8 mouse cellular contexts compared by ENCODE assay signal in genomic region chr12:80945996-80946355, GRCm38 (mm10). TPM values are rescaled to one million over a fixed set of nuclear protein-coding genes. Genes with fewer than 3 reads are reported as not detected.
DNase-seq lines count a peak whose midpoint lies in the region; ATAC-seq and TF ChIP-seq lines count a peak whose summit lies in the region.

No protein-coding gene starts in this region.

- H3K36me3 ChIP-seq in forebrain, embryonic 14.5 days (ENCODE audit: control insufficient read depth, insufficient read depth, low read length), result peaks cover 35% of the 10 kb centered on the region
- peaks cover 36% of the 10 kb centered on the region for H3K36me3 ChIP-seq in lung, embryonic 14.5 days (ENCODE audit: insufficient read depth)
- H3K36me3 ChIP-seq in thymus, adult 2 months (ENCODE audit: control insufficient read depth, insufficient read depth, low read length), result peaks cover 37% of the 10 kb centered on the region

- H3K4me1 ChIP-seq in forebrain, embryonic 14.5 days (ENCODE audit: control insufficient read depth, insufficient read depth, low read length), result peaks cover 4% of the 10 kb centered on the region; the same call in 1 of the 2 replicates
- H3K4me1 ChIP-seq in lung, embryonic 14.5 days (ENCODE audit: insufficient read depth), result no peaks in the 10 kb centered on the region
- H3K4me1 ChIP-seq in olfactory bulb, adult 2 months (ENCODE audit: control insufficient read depth, insufficient read depth, low read length), result peaks cover 13% of the 10 kb centered on the region
- peaks cover 6% of the 10 kb centered on the region for H3K4me1 ChIP-seq in thymus, adult 2 months (replicated peaks; ENCODE audit: control insufficient read depth, insufficient read depth, low read length)

- H3K27me3 ChIP-seq in forebrain, embryonic 14.5 days (replicated peaks; ENCODE audit: control insufficient read depth, insufficient read depth, low read length), result no peaks in the 10 kb centered on the region
- H3K27me3 ChIP-seq in lung, embryonic 14.5 days (ENCODE audit: insufficient read depth, low read length), result no peaks in the 10 kb centered on the region
- H3K27me3 ChIP-seq in thymus, adult 2 months (ENCODE audit: control insufficient read depth, insufficient read depth, low read length), result no peaks in the 10 kb centered on the region

- DNase-seq in ES-CJ7 (ENCODE audit: low read depth, low spot score), result peak; percentile 96
- DNase-seq in cerebellum, adult 11 months, result peak; percentile 93
- DNase-seq in forebrain, embryonic 14.5 days (ENCODE audit: low spot score), result peak; percentile 98
- peak; percentile 93 for DNase-seq in heart, postnatal 25 days (ENCODE audit: low spot score)
- peak; percentile 95 to 97 for DNase-seq in layer of hippocampus, adult 2 months (ENCODE audit: low spot score in 2 of 2)
- DNase-seq in lung, embryonic 14.5 days, result peak; percentile 99
- peak; percentile 95 for DNase-seq in thymus, adult 2 months

- intact Hi-C loops in heart, postnatal 25 days (cut with DNase I), result no loop called here

- peak overlapping the region; percentile 72 for H3K4me2 ChIP-seq in forebrain, embryonic 14.5 days (ENCODE audit: low read length)
- peak overlapping the region; percentile 68 for H3K4me2 ChIP-seq in lung, embryonic 14.5 days

- H3K9ac ChIP-seq in forebrain, embryonic 14.5 days (ENCODE audit: low read length), result peak overlapping the region; percentile 88
- H3K9ac ChIP-seq in lung, embryonic 14.5 days, result peak overlapping the region; percentile 99

- H3K4me3 ChIP-seq in forebrain, embryonic 14.5 days (ENCODE audit: low read depth, low read length), result peak overlapping the region; percentile 98
- peak overlapping the region; percentile 94 for H3K4me3 ChIP-seq in layer of hippocampus, adult 2 months
- peak overlapping the region; percentile 97 for H3K4me3 ChIP-seq in lung, embryonic 14.5 days (ENCODE audit: low read depth, low read length)
- peak overlapping the region; percentile 91 for H3K4me3 ChIP-seq in olfactory bulb, adult 2 months (ENCODE audit: insufficient read depth, low read depth, low read length)
- H3K4me3 ChIP-seq in thymus, adult 2 months (ENCODE audit: control insufficient read depth, insufficient read depth, low read length), result peak overlapping the region; percentile 75

- WGBS in forebrain, embryonic 14.5 days, result under 1% methylated on average over 45 of the region's 47 CpGs
- WGBS in lung, embryonic 14.5 days, result under 1% methylated on average over 46 of the region's 47 CpGs
- under 1% methylated on average over 47 of the region's 47 CpGs for WGBS in olfactory bulb, adult 2 months
- under 1% methylated on average over 47 of the region's 47 CpGs for WGBS in thymus, adult 2 months

- H3K9me3 ChIP-seq in forebrain, embryonic 14.5 days (replicated peaks; ENCODE audit: control insufficient read depth, low read length), result no peaks in the 10 kb centered on the region
- no peaks in the 10 kb centered on the region for H3K9me3 ChIP-seq in lung, embryonic 14.5 days (ENCODE audit: low read depth, low read length)

- TF ChIP-seq POLR2A in olfactory bulb, adult 2 months (IDR thresholded peaks at IDR 0.05; ENCODE audit: insufficient read depth, low read depth, low read length), result no peak
- TF ChIP-seq POLR2A in thymus, adult 2 months (IDR thresholded peaks at IDR 0.05; ENCODE audit: control insufficient read depth, extremely low read depth, insufficient read depth, low read length, poor library complexity), result peak; percentile 47; the same call in 1 of the 2 replicates

- H3K27ac ChIP-seq in forebrain, embryonic 14.5 days (ENCODE audit: low read depth, low read length), result peak overlapping the region; percentile 92
- H3K27ac ChIP-seq in layer of hippocampus, adult 2 months, result peak overlapping the region; percentile 99
- H3K27ac ChIP-seq in lung, embryonic 14.5 days (ENCODE audit: low read depth), result peak overlapping the region; percentile 98
- peak overlapping the region; percentile 97 for H3K27ac ChIP-seq in olfactory bulb, adult 2 months (ENCODE audit: insufficient read depth, low read depth, low read length)
- peak overlapping the region; percentile 70 for H3K27ac ChIP-seq in thymus, adult 2 months (ENCODE audit: control insufficient read depth, insufficient read depth, low read length)

- ATAC-seq in forebrain, embryonic 14.5 days, result peak; percentile 98
- peak; percentile 96 for ATAC-seq in lung, embryonic 14.5 days (ENCODE audit: insufficient read depth)

- no peak for TF ChIP-seq CTCF in layer of hippocampus, adult 2 months (conservative IDR thresholded peaks at IDR 0.05)
- TF ChIP-seq CTCF in lung, embryonic 14.5 days (IDR thresholded peaks at IDR 0.05; ENCODE audit: low read depth), result no peak
- TF ChIP-seq CTCF in olfactory bulb, adult 2 months (IDR thresholded peaks at IDR 0.05; ENCODE audit: insufficient read depth, low read depth, low read length), result no peak
- 0 out of 2 replicates have a peak, but pooled peaks have one; percentile 67 for TF ChIP-seq CTCF in thymus, adult 2 months (IDR thresholded peaks at IDR 0.05; ENCODE audit: borderline replicate concordance, control insufficient read depth, extremely low read depth, insufficient read depth, low read length, poor library complexity)

RNA-seq across cellular contexts. Expression of gene Srsf5, which starts 0.7 kb away (rescaled TPM):
- polyA plus RNA-seq in forebrain, embryonic 14.5 days (2014; fragmentation: Nextera tagmentation; extraction: Ambion mirVana), result 245 and 274 TPM in 2 replicates
- 100 to 1,000 TPM; 105 to 109 TPM for total RNA-seq in heart, postnatal 25 days (2021)
- total RNA-seq in layer of hippocampus, adult 2 months (2021), result 100 to 1,000 TPM; 356 to 358 TPM
- 357 and 378 TPM in 2 replicates for polyA plus RNA-seq in lung, embryonic 14.5 days (2014; fragmentation: Nextera tagmentation; extraction: Ambion mirVana)
- 488 and 574 TPM in 2 replicates for polyA plus RNA-seq in olfactory bulb, adult 2 months (2012; ENCODE audit: insufficient read depth, insufficient read length, low replicate concordance, missing spikeins)
- polyA plus RNA-seq in thymus, adult 2 months (2012; rRNA removed), result 511 and 515 TPM in 2 replicates

RNA-seq across cellular contexts. Expression of gene Slc10a1, which starts 22.5 kb away (rescaled TPM):
- 0.10 and 0.22 TPM in 2 replicates for polyA plus RNA-seq in forebrain, embryonic 14.5 days (2014; fragmentation: Nextera tagmentation; extraction: Ambion mirVana)
- total RNA-seq in heart, postnatal 25 days (2021), result not detected
- total RNA-seq in layer of hippocampus, adult 2 months (2021), result not detected
- polyA plus RNA-seq in lung, embryonic 14.5 days (2014; fragmentation: Nextera tagmentation; extraction: Ambion mirVana), result 0.53 and 1.0 TPM in 2 replicates
- polyA plus RNA-seq in olfactory bulb, adult 2 months (2012; ENCODE audit: insufficient read depth, insufficient read length, low replicate concordance, missing spikeins), result not detected in 2 replicates
- 0.07 and 1.9 TPM in 2 replicates for polyA plus RNA-seq in thymus, adult 2 months (2012; rRNA removed)

Comparison
In these comparisons a context has a peak if more than half of its experiments do, and no peak if none do; other contexts are left out.
1. Peak in every context shown above with its lines: DNase-seq, ATAC-seq, H3K4me3 ChIP-seq and H3K27ac ChIP-seq.